Mouse (Mus musculus): Measurements from ENCODE around the gene Nek4.

The Nek4 gene

DNA sequence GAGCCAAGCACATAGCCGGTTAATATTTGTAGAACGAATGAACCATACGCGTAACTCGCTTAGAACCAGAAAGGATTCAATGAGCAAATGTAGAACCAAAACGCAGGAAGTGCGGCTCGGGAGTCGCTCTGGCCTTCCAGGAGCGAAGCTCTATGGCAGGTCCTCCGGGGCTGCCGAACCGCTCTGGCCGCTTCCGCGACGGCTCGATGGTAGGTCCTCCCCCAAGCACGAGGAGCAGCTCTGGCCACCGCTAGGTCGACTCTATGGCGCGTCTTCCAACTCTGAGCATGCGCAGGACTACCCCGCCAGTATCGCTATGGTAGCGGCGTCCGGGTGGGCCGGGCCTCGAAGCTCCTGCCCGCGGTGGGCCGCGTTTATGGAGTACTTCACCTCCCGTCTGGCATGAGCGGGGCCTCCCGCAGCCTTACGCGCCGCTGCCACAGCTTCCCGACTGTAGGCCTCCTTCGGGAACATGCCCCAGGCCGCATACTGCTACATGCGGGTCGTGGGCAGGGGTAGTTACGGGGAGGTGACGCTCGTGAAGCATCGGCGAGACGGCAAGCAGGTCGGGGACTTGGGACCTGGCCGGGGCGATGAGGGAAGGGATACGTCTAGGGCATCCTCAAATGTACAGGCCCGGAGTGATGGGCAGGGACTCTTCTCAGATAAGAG lies at the start of gene Nek4:
TSS of gene Nek4 (plus strand) at position 224 of the 672 bp plus-strand sequence.
- peak; percentile 98 for DNase-seq

DNA sequence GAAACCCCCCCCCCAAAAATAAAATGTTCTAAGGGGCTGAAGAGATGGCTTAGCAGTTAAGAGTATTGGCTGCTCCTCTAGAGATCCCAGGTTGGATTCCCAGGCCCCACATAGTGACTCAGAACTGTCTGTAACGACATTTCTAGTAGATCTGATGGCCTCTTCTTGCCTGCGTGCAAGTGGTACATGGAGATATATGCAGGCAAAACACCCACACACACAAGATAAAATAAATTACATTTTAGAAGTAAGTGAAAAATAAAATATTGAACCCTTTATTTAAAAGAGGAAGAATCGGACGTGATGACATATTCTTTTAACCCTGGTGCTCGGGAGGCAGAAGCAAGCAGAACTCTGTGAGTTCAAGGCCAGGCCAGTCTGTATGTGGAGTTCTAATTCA lies 48.5 kb upstream of the Nek4 start:
- no peak for DNase-seq

DNA sequence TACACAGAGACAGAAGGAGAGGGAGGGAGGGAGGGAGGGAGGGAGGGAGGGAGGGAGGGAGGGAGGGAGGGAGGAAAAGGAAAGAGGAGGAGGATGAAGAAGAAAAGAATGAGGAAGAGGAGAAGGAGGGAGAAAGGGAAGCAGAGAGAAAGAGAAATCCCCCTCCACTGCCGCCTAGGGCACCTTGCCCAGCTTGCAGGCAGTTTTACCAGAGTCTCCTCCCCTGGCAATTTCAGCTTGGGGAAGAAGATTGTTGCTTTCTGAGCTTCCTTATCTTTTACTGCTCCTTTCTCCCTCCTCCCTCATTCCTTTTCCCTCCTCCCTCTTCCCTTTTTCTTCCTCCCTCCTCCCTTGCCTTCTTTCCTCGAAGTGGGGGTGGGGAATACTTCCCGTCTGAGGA lies 48.1 kb upstream of the Nek4 start:
- no peak for DNase-seq

DNA sequence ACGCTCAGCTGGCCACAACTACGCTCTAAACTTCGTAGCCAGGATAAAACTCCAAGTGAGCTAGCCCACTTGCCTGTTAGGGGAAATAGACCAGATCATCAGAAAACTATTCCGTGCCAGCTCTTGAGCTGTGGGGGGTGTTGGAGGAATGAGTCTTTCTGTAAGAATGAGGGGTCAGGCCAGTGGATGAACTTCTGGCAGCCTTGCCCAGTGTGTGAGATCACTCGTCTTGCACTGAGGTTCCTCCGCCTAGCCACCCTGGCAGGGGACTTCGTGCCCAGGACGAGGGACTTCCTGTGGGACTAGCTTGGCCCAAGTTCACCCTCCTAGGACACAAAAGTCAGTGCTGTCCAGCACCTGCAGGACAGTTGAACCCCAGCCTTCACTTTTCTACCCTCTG lies 46.9 kb upstream of the Nek4 start:
- DNase-seq = no peak

DNA sequence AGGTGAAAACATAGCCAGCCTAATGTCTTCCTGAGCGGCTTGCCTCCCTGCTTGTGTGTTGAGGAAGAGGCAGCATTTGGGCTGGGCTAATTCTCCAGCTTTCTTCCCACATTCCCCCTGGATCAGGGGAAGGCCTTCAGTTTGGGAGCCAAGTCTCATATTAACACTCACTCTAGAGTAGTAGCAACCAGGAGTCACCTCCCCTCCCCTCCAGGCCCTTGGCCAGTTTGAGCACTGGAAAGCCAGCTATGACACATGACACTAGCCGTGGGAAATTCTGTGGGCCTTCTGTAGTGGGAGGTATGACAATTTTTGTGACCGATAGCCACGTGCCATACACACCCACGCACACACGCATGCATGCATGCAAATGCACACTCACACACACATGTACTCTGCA lies 45.2 kb upstream of the Nek4 start:
- DNase-seq = no peak

DNA sequence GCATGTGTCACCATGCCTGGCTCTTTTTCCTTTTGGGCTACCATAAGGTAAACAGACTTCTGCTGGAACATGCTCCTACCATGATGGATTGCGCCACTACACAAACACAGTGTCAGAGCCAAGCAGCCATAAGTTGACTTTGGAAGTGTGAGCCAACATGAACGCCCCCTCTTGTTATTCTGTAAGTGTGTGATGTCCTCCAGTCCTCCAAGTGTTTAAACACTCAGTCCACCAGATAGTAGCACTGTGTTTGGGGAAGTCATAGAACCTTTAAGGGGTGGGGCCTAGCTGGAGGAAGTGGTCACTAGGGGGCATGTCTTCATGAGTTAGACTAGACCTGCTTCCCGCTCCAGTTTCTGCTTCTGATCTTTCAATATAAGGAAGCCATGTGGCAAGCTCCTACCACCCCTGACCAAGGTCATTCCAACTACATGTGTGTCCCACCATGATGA lies 43.3 kb upstream of the Nek4 start:
- no peak for DNase-seq

DNA sequence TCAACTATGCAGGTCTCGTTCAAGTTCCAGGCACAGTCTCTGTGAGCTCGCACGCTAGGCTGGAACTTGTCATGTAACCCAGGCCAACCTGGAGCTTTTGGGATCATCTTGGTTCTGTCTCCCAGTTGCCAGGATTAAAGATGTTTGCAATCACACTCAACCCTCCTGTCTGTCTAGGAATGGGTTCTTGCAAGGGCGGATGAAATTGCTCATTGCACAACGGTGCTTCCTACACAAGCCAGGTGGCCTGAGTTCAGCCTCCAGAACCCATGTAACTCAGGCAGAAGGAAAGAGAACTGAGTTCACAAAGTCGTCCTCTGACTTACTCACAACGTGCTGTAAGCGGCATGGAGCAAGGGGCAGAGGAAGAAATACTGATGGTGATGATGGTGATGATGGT lies 40.0 kb upstream of the Nek4 start:
- DNase-seq = no peak

DNA sequence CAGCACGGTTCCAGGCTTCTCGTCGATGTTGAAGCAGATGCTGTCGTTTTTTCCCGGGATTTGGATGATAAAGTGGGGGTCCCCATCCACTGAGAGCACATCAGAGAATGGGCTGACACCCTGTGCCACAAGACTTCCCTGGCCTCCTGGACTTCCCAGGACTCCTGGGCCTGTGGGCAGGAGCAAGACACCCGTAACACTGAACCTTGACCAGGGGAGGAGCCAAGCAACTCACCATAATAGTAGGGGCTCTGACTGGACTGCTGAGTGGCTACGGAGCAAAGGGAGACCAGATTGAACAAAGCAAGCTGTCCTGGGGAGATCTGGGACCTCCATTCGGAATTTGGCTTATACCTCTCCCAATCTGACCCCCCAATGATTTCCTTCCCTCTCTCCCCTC lies 38.5 kb upstream of the Nek4 start:
- no peak for DNase-seq

DNA sequence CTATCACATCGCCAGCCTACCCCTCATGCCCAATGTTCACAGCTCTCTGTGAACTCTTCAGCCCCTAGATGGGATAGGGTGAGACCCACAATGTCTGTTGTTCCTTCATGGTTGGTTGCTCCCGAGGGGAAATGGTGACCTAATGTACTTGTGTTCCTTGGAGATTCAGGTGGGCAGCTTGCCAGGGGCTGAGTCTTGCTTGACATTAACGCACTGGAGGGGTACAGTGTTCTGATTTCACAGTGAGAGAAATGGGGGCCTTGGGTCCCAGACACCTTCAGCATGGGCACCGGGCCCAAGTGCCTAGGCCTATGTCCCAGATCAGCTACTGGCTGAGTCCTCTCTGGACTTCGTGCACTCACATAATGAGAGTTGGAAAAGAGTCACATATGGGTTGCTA lies 37.8 kb upstream of the Nek4 start:
- peak; percentile 26 for DNase-seq

DNA sequence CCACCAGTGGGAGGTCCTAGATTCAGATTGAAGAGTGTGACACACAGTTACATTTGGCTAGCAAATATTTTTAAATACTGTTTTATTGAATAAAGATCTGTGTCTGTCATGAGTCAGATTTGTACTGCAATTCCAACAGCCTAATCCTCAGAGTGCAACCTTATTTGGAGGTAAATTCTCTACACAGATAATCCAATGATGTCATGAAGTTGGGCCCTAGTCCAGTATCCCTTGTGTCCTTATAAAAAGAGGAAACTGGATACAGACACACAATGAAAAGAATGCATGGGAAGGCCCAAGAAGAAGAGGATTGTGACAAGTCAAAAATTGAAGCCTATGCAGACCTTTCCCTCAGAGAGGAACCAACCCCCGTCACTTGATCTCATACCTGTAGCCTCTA lies 34.7 kb upstream of the Nek4 start:
- DNase-seq = no peak

DNA sequence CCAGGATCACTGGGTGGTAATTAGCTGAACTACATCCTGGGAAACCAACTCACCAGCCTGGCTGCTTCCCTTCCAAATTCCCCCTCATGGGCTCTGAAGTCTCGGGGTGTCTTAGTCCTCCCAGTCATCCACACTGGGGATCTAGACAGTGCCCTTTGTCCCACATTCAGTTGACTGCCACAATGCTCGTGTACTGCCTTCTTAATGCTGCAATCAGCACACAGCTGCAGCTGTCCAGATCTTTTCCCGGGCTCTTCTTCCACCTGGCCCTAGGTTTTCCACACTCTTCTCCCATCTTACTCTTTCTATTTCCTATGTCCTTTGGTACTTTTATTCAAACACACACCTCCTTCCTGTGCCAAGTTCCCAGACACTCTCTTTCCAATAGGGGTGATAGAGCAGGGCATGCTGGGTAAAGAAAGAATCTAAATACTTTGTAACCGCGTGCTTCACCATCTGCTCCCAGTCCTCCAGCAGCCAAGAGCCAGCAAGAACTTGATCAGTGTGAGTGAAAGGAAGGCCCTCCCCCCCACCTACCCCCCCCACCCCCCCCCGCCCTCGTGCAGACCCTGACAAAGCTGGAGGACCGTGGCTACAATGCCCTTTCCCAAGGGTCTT lies 29.0 kb upstream of the Nek4 start:
- DNase-seq = peak; percentile 29

DNA sequence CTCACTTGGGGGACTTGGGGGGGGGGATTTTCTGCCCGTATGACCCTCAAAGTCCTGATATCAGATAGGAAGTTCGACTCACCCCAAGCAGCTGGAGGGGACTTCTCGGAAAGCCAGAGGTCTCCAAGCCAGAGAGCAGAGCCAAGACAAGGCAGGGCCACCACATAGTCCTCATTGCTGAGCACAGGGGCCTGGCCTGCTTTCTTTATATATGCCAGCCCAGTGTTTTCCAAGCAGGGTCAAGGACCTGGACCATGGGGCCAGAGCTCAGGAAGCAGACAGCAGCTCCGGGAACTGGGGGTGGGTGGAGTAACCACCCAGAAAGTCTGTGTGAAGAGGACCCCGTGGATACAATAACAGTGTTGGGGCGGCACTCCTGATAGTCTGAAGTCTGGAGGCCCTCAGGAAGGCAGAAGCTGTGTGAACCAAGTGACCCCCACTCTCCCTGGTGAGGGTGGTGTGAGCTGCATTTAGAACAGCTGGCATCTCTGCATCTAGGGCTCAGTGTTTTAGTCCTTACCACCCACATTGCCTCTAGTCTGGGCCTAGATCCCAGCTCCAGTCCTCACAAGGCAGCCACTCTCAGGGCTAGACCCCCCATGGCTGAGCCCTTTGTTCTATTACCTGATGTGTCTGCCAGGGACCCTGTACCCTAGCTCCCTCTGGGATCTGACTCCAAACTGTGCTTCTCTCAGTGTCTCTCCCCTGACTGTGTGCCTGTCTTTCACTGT lies 27.6 kb upstream of the Nek4 start, which contains the start of gene Itih3:
TSS of gene Itih3 (minus strand) at position 386 of the 731 bp plus-strand sequence.
- DNase-seq = no peak

DNA sequence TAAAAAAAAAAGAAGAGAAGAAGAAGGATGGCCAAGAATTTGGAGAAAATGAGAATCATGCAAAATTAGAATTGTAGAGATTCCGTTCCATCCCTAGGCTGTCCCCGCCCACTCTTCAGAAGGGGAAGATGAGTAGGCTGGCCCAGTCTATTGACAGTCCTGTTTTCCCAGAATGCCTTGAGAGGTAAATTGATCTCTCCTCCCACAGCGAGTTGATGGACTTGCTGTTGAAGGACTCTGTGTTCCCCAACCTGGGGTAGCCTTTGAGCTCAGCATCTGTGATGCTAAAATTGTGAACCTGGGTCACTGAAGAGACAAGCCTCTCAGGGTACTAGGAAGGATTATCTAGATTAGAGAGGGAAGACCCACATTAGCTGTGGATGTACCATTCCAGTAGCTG lies 25.7 kb upstream of the Nek4 start:
- DNase-seq = no peak

DNA sequence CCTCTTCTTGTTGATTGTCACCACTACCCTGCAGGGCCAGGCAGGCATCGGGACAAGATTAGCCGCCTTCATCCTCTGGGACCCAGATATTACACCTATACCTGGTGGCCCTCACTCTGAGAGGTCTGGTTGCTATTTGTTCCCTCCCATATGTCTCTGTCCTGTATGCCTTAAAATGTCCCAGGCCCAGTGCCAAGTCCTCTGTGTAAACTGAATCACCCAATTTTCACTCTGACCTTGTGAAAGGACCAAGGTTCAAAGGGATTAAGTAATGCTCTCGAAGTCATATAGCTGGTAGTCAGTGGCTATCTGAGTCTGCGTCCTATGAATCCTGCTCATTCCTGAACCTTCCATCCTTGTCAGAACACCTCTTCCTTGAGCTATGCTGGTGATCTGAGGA lies 20.8 kb upstream of the Nek4 start:
- no peak for DNase-seq

DNA sequence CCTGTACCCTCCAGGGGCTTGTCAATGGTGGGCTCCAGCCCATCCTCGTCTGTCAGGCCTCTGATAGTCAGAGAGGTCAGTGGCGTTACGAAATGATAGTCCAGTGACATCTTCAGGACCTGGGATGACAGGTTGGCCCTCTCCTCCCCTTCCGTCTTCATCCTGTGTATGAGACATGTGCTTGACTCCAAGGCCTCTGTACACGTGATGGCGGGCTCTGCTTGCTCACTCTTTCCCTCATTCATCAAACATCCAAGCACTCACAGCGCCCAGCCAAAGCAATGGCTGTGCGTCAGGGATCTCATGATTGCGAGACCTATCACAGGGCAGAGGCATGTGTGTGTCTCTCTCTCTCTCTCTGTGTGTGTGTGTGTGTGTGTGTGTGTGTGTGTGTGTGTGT lies 17.8 kb upstream of the Nek4 start:
- DNase-seq = no peak

DNA sequence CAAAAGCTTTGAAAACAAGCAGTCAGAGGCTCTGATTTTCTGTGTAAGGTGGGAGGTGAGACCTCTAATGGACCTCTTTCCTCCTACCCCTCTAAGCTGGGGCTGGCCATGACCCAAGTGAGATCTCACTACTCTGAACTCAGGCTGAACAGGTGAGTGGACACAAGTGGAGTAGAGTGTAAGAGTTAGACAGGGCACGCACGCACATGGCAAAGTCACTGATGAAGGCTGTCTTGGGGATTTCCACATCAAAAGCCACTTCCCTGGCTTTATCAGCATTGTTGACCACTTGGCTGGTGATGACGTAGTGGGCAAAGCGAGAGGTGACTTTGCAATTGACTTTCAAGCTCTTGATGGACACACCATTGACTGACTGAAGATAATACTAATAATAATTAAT lies 8.9 kb upstream of the Nek4 start:
- DNase-seq = no peak

DNA sequence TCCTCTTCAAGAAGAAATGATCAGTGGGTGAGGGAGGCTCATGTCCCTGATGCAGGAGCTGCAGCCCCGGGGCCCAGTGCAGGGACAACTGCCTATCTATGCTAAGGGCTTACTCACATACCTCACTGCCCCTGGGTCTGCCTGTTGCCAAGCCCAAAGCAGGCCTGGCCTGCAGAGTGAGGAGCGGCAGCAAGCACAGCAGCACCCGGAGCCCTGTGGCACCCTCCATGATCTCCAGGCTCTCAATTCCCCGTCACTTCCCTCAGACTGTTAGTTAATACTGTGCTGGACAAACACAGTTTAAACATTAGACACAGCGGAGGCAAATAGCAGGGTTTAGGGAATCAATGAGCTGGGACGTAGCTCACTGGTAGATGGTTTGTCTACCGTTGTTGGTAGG lies 8.1 kb upstream of the Nek4 start, which contains the start of gene Itih1:
TSS of gene Itih1 (minus strand) at position 252 of the 400 bp plus-strand sequence.
- DNase-seq = no peak

DNA sequence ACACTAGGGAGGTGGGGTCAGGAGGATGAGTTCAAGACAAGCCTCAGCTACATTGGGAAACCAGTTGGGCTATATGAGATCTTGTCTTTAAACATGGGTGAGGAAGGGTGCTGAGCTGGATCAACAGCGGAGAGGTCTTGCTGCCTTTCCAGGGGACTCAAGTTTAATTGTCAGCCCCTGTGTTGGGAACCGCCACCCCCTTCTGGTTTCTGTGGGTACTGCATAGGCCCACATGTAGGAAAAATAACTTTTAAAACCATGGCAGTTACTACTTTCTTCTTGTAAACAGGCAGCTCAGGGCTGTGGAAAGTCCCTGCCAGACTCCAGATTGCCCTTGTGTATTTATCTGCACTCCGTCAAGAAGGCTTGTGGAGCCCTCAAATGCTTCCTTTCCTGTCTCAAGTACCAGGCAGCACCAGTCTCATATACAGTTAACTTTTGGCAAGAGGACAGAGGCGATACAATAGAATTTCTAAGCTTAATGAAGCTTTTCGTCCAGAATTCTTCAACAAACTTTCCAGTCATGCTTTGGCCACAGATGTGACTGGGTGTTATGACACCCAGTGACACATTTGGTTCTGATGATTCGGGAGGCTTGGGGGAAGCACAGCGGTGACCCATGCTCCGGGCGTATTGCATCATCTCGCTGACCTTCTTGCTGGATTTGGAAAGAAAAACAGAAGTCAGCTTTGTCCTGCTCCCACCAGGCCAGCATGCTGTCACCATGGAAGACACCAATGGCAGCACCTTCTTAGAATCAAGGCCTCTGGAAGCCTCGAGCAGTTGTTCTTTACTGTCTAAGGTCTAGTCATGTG lies 7.1 kb upstream of the Nek4 start:
- DNase-seq = peak; percentile 54

DNA sequence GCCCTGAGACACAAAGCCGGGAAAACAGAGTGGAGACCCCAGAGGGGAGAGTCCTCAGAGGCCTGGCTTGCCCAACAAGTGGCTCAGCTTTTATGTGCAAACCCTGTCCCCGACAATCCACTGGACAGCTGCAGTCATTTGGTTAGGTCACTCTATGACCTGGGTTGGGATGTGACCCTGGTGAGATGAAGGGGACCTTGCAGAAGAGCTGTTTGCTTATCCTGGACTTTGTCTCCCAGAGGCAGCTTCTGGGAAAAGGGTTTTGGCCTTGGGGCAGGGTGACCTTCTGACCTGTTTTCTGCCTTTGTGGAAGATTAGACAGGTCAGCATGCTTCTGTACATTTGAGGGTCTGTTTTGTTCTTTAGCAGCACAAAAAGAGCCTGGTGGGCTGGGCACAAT lies 6.4 kb upstream of the Nek4 start:
- no peak for DNase-seq

DNA sequence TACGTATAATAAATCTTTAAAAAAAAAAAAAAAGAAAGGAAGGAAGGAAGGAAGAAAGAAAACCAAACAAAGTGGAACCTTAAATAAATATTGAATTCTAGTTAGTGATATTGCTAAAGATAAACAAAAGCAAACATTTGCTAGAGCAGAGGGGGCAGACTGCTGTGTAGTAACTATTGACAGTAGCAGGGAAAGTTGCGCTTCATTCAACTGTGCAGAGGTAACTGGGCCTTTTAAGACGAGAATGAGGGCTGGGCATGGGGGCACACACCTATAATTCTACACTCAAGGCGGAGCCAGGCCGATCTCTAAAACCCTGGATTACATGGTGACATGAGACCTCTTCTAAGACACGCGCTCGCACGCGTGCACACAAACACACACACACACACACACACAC lies 1.2 kb upstream of the Nek4 start:
- no peak for DNase-seq

DNA sequence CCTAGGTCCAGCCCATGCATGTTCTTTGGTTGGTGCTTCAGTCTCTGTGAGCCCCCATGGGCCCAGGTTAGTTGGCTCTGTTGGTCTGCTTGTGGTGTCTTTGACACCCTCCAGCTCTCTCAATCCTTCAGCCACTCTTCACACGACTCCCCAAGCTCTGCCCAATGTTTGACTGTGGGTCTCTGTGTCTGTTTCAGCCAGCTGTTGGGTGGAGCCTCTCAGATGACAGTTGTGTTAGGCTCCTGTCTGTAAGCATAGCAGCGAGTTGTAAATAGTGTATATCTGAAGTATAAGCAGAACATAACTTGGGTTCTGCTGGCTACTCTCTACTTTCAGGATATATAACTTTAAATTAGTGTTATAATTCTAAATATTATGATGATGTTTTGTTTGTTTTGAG lies 7.3 kb downstream of the Nek4 start:
- no peak for DNase-seq

DNA sequence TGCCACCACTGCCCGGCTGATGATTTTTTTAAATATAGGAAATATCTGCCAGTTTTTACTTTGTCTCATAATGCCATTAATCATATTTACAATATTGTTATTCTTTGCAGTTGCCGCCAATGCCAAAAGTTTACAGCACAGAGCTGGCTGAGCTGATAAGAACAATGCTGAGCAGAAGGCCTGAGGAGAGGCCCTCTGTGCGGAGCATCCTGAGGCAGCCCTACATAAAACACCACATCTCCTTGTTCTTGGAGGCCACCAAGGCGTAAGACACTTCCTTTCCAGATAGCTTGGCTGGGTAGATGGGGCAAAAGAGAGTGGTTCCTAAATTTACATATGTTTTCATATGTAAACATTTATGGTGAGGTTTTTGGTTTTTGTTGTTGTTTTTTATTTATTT lies 7.9 kb downstream of the Nek4 start:
- no peak for DNase-seq

DNA sequence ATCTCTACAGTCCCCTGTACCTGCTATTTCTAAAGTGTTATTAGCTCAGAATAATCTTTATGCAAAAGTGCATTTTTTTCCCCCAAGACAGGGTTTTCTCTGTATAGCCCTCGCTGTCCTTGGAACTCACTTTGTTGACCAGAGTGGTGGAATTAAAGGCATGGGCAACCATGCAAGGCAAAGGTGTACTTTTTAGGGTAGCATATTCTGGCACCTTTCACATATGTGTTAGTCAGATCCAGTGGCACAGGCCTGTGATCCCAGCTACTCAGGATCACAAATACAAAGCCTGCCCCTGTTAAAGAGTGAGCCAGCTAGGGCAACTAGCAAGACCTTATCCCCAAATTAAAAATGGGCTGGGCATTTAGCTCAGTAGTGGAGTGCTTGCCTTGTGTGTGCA lies 9.2 kb downstream of the Nek4 start:
- DNase-seq = no peak
